22 mouse cellular contexts compared by ENCODE assay signal in genomic region chr4:131193900-131194419, GRCm38 (mm10).
DNase-seq lines count a peak whose midpoint lies in the region; ATAC-seq lines count a peak whose summit lies in the region.
"Had no signal": no experiment of that assay in that cellular context is flagged by ENCODE, and none has a peak within 500 bp of the region (broad histone marks: within the 10 kb centered on the region; RNA-seq: fewer than 3 reads in every experiment).

No protein-coding gene starts in this region.

- no peak overlapping the region for H3K27ac ChIP-seq in hindbrain, embryonic 16.5 days (ENCODE audit: low read depth, low read length)
- no peak overlapping the region for H3K27ac ChIP-seq in hindbrain, embryonic 13.5 days
- H3K27ac ChIP-seq in kidney, embryonic 16.5 days (ENCODE audit: low read length), result no peak overlapping the region
- H3K27ac ChIP-seq in neural tube, embryonic 15.5 days (replicated peaks), result 0 out of 2 replicates have a peak overlapping the region, but pooled peaks have one; percentile 6
- H3K27ac ChIP-seq: embryonic facial prominence, embryonic 13.5 days; embryonic facial prominence, embryonic 15.5 days; forebrain, embryonic 10.5 days; forebrain, embryonic 12.5 days had no signal

- H3K4me1 ChIP-seq in hindbrain, embryonic 16.5 days (ENCODE audit: control insufficient read depth, insufficient read depth, low read depth, low read length), result no peaks in the 10 kb centered on the region
- peaks cover 12% of the 10 kb centered on the region for H3K4me1 ChIP-seq in hindbrain, embryonic 13.5 days (replicated peaks)
- H3K4me1 ChIP-seq in kidney, embryonic 16.5 days (ENCODE audit: insufficient read depth, low read length), result peaks cover 12% of the 10 kb centered on the region; the same call in 1 of the 2 replicates
- H3K4me1 ChIP-seq in neural tube, embryonic 15.5 days, result peaks cover 5% of the 10 kb centered on the region; the same call in 1 of the 2 replicates
- H3K4me1 ChIP-seq: embryonic facial prominence, embryonic 13.5 days; embryonic facial prominence, embryonic 15.5 days; forebrain, embryonic 10.5 days had no signal

- no peaks in the 10 kb centered on the region; the same call in 1 of the 2 replicates for H3K27me3 ChIP-seq in hindbrain, embryonic 16.5 days (replicated peaks; ENCODE audit: control insufficient read depth, insufficient read depth, low read length)
- no peaks in the 10 kb centered on the region for H3K27me3 ChIP-seq in hindbrain, embryonic 13.5 days
- H3K27me3 ChIP-seq in kidney, embryonic 16.5 days (ENCODE audit: insufficient read depth, low read length), result no peaks in the 10 kb centered on the region
- no peaks in the 10 kb centered on the region for H3K27me3 ChIP-seq in neural tube, embryonic 15.5 days (replicated peaks)
- H3K27me3 ChIP-seq: embryonic facial prominence, embryonic 15.5 days; forebrain, embryonic 12.5 days had no signal

- H3K9ac ChIP-seq in hindbrain, embryonic 16.5 days (ENCODE audit: low read depth, low read length), result no peak overlapping the region
- H3K9ac ChIP-seq in hindbrain, embryonic 13.5 days, result no peak overlapping the region
- H3K9ac ChIP-seq in kidney, embryonic 16.5 days (replicated peaks; ENCODE audit: low read length), result no peak overlapping the region
- no peak overlapping the region for H3K9ac ChIP-seq in neural tube, embryonic 15.5 days (replicated peaks)
- H3K9ac ChIP-seq: embryonic facial prominence, embryonic 13.5 days; embryonic facial prominence, embryonic 15.5 days; forebrain, embryonic 12.5 days had no signal

- 71% methylated on average over 20 of the region's 20 CpGs for WGBS in hindbrain, embryonic 16.5 days
- 67% methylated on average over 20 of the region's 20 CpGs for WGBS in hindbrain, embryonic 13.5 days
- WGBS in kidney, embryonic 16.5 days, result 23% methylated on average over 20 of the region's 20 CpGs
- 57% methylated on average over 20 of the region's 20 CpGs for WGBS in neural tube, embryonic 15.5 days

- no peak overlapping the region for H3K4me2 ChIP-seq in hindbrain, embryonic 16.5 days (ENCODE audit: low read length)
- no peak overlapping the region for H3K4me2 ChIP-seq in hindbrain, embryonic 13.5 days
- H3K4me2 ChIP-seq in kidney, embryonic 16.5 days (replicated peaks; ENCODE audit: low read depth, low read length), result 0 out of 2 replicates have a peak overlapping the region, but pooled peaks have one; percentile 8
- H3K4me2 ChIP-seq in neural tube, embryonic 15.5 days, result no peak overlapping the region
- H3K4me2 ChIP-seq: embryonic facial prominence, embryonic 13.5 days; embryonic facial prominence, embryonic 15.5 days; forebrain, embryonic 12.5 days had no signal

- H3K4me3 ChIP-seq in hindbrain, embryonic 16.5 days (ENCODE audit: low read length), result no peak overlapping the region
- H3K4me3 ChIP-seq in hindbrain, embryonic 13.5 days, result no peak overlapping the region
- no peak overlapping the region for H3K4me3 ChIP-seq in kidney, embryonic 16.5 days (ENCODE audit: low read length)
- no peak overlapping the region for H3K4me3 ChIP-seq in neural tube, embryonic 15.5 days (replicated peaks)
- H3K4me3 ChIP-seq: embryonic facial prominence, embryonic 13.5 days; embryonic facial prominence, embryonic 15.5 days; erythroblast, embryonic 14.5 days; forebrain, embryonic 10.5 days; forebrain, embryonic 12.5 days had no signal

- no peaks in the 10 kb centered on the region; the same call in 1 of the 2 replicates for H3K9me3 ChIP-seq in hindbrain, embryonic 16.5 days (ENCODE audit: control insufficient read depth, low read length)
- H3K9me3 ChIP-seq in hindbrain, embryonic 13.5 days, result no peaks in the 10 kb centered on the region
- no peaks in the 10 kb centered on the region for H3K9me3 ChIP-seq in kidney, embryonic 16.5 days (ENCODE audit: low read length)
- no peaks in the 10 kb centered on the region for H3K9me3 ChIP-seq in neural tube, embryonic 15.5 days (replicated peaks)
- H3K9me3 ChIP-seq: embryonic facial prominence, embryonic 13.5 days; embryonic facial prominence, embryonic 15.5 days; forebrain, embryonic 10.5 days; forebrain, embryonic 12.5 days had no signal

- peak; percentile 58; the same call in 1 of the 2 replicates for ATAC-seq in hindbrain, embryonic 16.5 days
- no peak for ATAC-seq in hindbrain, embryonic 13.5 days (ENCODE audit: low FRiP score)
- no peak for ATAC-seq in kidney, embryonic 16.5 days (ENCODE audit: low FRiP score, low TSS enrichment)
- ATAC-seq in neural tube, embryonic 15.5 days (ENCODE audit: low FRiP score), result peak; percentile 50
- ATAC-seq: forebrain, embryonic 14.5 days; forebrain, embryonic 16.5 days had no signal

- DNase-seq in cerebellum, postnatal 10 days, result peak; percentile 50 to 55
- no peak for DNase-seq in cerebellum, adult 18-20 months
- no peak for DNase-seq in kidney, postnatal 25 days
- DNase-seq in left cerebral cortex, adult 9 months (ENCODE audit: low spot score in 2 of 2), result no peak
- DNase-seq: adrenal gland, adult 2 months; adrenal gland, postnatal 10 days; adrenal gland, postnatal 25 days; cerebellum, adult 11-12 months; cerebellum, adult 8-10 months; cerebellum, postnatal 36 days; embryo, embryonic 11 days had no signal

- no peaks in the 10 kb centered on the region for H3K36me3 ChIP-seq in hindbrain, embryonic 16.5 days (ENCODE audit: control insufficient read depth, insufficient read depth, low read length)
- no peaks in the 10 kb centered on the region for H3K36me3 ChIP-seq in hindbrain, embryonic 13.5 days
- H3K36me3 ChIP-seq in kidney, embryonic 16.5 days (ENCODE audit: insufficient read depth, low read length), result no peaks in the 10 kb centered on the region
- no peaks in the 10 kb centered on the region for H3K36me3 ChIP-seq in neural tube, embryonic 15.5 days
- H3K36me3 ChIP-seq: embryonic facial prominence, embryonic 13.5 days; embryonic facial prominence, embryonic 15.5 days; forebrain, embryonic 10.5 days; forebrain, embryonic 12.5 days had no signal

Comparison
In these comparisons a context has a peak if more than half of its experiments do, and no peak if none do; other contexts are left out.
1. DNase-seq: peak in cerebellum, postnatal 10 days (2 of 2); none in cerebellum, adult 18-20 months (0 of 2), kidney, postnatal 25 days (0 of 2) and left cerebral cortex, adult 9 months (0 of 2).
2. ATAC-seq: peak in hindbrain, embryonic 16.5 days (single experiment) and neural tube, embryonic 15.5 days (single experiment); none in hindbrain, embryonic 13.5 days (single experiment) and kidney, embryonic 16.5 days (single experiment).